Mouse (Mus musculus) erythroblast, embryonic 14.5 days (primary cell): Measurements from ENCODE around the gene Hoxa13.

Source experiments
- GATA1 ChIP-seq: IDR thresholded peaks from 2 replicates; pipeline ENCODE4 v1.6.1; 2012; ENCODE audit warnings: low read length, inconsistent platforms, mixed read lengths
- TAL1 ChIP-seq: IDR thresholded peaks from 3 replicates; pipeline ENCODE4 v1.6.1; 2012; ENCODE audit warnings: low read length, inconsistent platforms, mixed read lengths

- no peak for TF ChIP-seq TAL1
- TF ChIP-seq GATA1 = no peak
Measured at GRCm38 (mm10) chr6:52222729-52223128, 38.0 kb downstream of the Hoxa13 start.
